25 mouse cellular contexts compared by ENCODE assay signal in genomic region chr13:95569326-95569725, GRCm38 (mm10). TPM values are rescaled to one million over a fixed set of nuclear protein-coding genes. Genes with fewer than 3 reads are reported as not detected.
DNase-seq lines count a peak whose midpoint lies in the region; ATAC-seq and TF ChIP-seq lines count a peak whose summit lies in the region.
"Had no signal": no experiment of that assay in that cellular context is flagged by ENCODE, and none has a peak within 500 bp of the region (broad histone marks: within the 10 kb centered on the region; RNA-seq: fewer than 3 reads in every experiment).

No protein-coding gene starts in this region.

- TF ChIP-seq CTCF in midbrain, postnatal 0 days (IDR thresholded peaks at IDR 0.05), result no peak
- TF ChIP-seq CTCF in intestine, postnatal 0 days (IDR thresholded peaks at IDR 0.05; ENCODE audit: low read depth), result no peak

- H3K4me2 ChIP-seq in midbrain, embryonic 11.5 days, result no peak overlapping the region
- H3K4me2 ChIP-seq in midbrain, postnatal 0 days (ENCODE audit: low read depth, low read length, poor library complexity, severe bottlenecking), result no peak overlapping the region
- no peak overlapping the region for H3K4me2 ChIP-seq in intestine, postnatal 0 days (replicated peaks; ENCODE audit: low read depth)
- H3K4me2 ChIP-seq: embryonic facial prominence, embryonic 12.5 days; forebrain, embryonic 13.5 days; forebrain, embryonic 15.5 days had no signal

- H3K9ac ChIP-seq in midbrain, embryonic 11.5 days (ENCODE audit: low read length), result no peak overlapping the region
- H3K9ac ChIP-seq in midbrain, postnatal 0 days (replicated peaks; ENCODE audit: low read length, poor library complexity, severe bottlenecking), result no peak overlapping the region
- H3K9ac ChIP-seq in intestine, postnatal 0 days (ENCODE audit: low read depth, low read length), result no peak overlapping the region
- H3K9ac ChIP-seq: embryonic facial prominence, embryonic 12.5 days; forebrain, embryonic 13.5 days; forebrain, embryonic 15.5 days; forebrain, postnatal 0 days had no signal

- no peaks in the 10 kb centered on the region for H3K27me3 ChIP-seq in midbrain, embryonic 11.5 days (ENCODE audit: control insufficient read depth, insufficient read depth, low read length)
- H3K27me3 ChIP-seq in midbrain, postnatal 0 days (ENCODE audit: insufficient read depth, low read length), result no peaks in the 10 kb centered on the region
- H3K27me3 ChIP-seq in intestine, postnatal 0 days (replicated peaks; ENCODE audit: control insufficient read depth, insufficient read depth, low read length), result no peaks in the 10 kb centered on the region
- H3K27me3 ChIP-seq: CH12.LX; embryonic facial prominence, embryonic 12.5 days; forebrain, embryonic 13.5 days; forebrain, embryonic 15.5 days; Patski had no signal

- intact Hi-C loops in left cerebral cortex, postnatal 14 days (cut with DNase I), result no loop called here

- H3K9me3 ChIP-seq in midbrain, embryonic 11.5 days (ENCODE audit: control insufficient read depth, low read length), result no peaks in the 10 kb centered on the region
- H3K9me3 ChIP-seq in midbrain, postnatal 0 days (ENCODE audit: low read length), result no peaks in the 10 kb centered on the region
- no peaks in the 10 kb centered on the region for H3K9me3 ChIP-seq in intestine, postnatal 0 days (ENCODE audit: control insufficient read depth)
- H3K9me3 ChIP-seq: embryonic facial prominence, embryonic 12.5 days; forebrain, embryonic 13.5 days; forebrain, embryonic 15.5 days had no signal

- no peak overlapping the region for H3K4me3 ChIP-seq in midbrain, embryonic 11.5 days (ENCODE audit: low read depth, low read length)
- H3K4me3 ChIP-seq in midbrain, postnatal 0 days (ENCODE audit: low read depth, low read length), result no peak overlapping the region
- no peak overlapping the region for H3K4me3 ChIP-seq in intestine, postnatal 0 days (ENCODE audit: low read depth, low read length)
- H3K4me3 ChIP-seq: embryonic facial prominence, embryonic 10.5 days; embryonic facial prominence, embryonic 12.5 days; forebrain, embryonic 13.5 days; forebrain, embryonic 15.5 days had no signal

- peak; percentile 78 for DNase-seq in midbrain, embryonic 11.5 days (ENCODE audit: low spot score, missing footprints)
- no peak for DNase-seq in midbrain, postnatal 0 days (ENCODE audit: low spot score)
- peak; percentile 82 for DNase-seq in ES-CJ7 (ENCODE audit: low read depth, low spot score)
- DNase-seq in ZHBTc4 (ENCODE audit: low read depth, low spot score), result peak; percentile 88
- no peak for DNase-seq in left cerebral cortex, postnatal 14 days (ENCODE audit: low spot score in 2 of 2)
- DNase-seq: adrenal gland, adult 8-10 months; adrenal gland, postnatal 14 days; adrenal gland, postnatal 36 days; cerebellum, adult 11-12 months; cerebellum, adult 2 months; cerebellum, adult 9-10 months; cerebellum, postnatal 10 days; cerebellum, postnatal 25 days; forebrain, postnatal 0 days had no signal

- no peaks in the 10 kb centered on the region for H3K36me3 ChIP-seq in midbrain, embryonic 11.5 days (ENCODE audit: control insufficient read depth, insufficient read depth, low read length)
- no peaks in the 10 kb centered on the region for H3K36me3 ChIP-seq in midbrain, postnatal 0 days (ENCODE audit: insufficient read depth, low read length)
- H3K36me3 ChIP-seq in intestine, postnatal 0 days (ENCODE audit: control insufficient read depth, insufficient read depth), result no peaks in the 10 kb centered on the region
- H3K36me3 ChIP-seq: embryonic facial prominence, embryonic 10.5 days; embryonic facial prominence, embryonic 12.5 days; forebrain, embryonic 15.5 days; G1E had no signal

- H3K27ac ChIP-seq in midbrain, embryonic 11.5 days (ENCODE audit: low read depth, low read length), result no peak overlapping the region
- no peak overlapping the region for H3K27ac ChIP-seq in midbrain, postnatal 0 days (ENCODE audit: low read depth, low read length)
- H3K27ac ChIP-seq in intestine, postnatal 0 days (ENCODE audit: low read depth, low read length), result no peak overlapping the region
- H3K27ac ChIP-seq: embryonic facial prominence, embryonic 10.5 days; embryonic facial prominence, embryonic 12.5 days; forebrain, embryonic 13.5 days; forebrain, embryonic 15.5 days had no signal

- H3K4me1 ChIP-seq in midbrain, embryonic 11.5 days (ENCODE audit: control insufficient read depth, insufficient read depth, low read length), result no peaks in the 10 kb centered on the region
- H3K4me1 ChIP-seq in midbrain, postnatal 0 days (ENCODE audit: insufficient read depth, low read length), result no peaks in the 10 kb centered on the region
- no peaks in the 10 kb centered on the region for H3K4me1 ChIP-seq in intestine, postnatal 0 days (replicated peaks; ENCODE audit: control insufficient read depth, insufficient read depth, low read length)
- H3K4me1 ChIP-seq: embryonic facial prominence, embryonic 10.5 days; embryonic facial prominence, embryonic 12.5 days; forebrain, embryonic 13.5 days; forebrain, embryonic 15.5 days had no signal

- no peak for ATAC-seq in midbrain, embryonic 11.5 days (ENCODE audit: low FRiP score)
- no peak for ATAC-seq in midbrain, postnatal 0 days (ENCODE audit: low FRiP score)
- ATAC-seq in intestine, postnatal 0 days, result no peak
- ATAC-seq: activated CD4-positive, CD25-positive, alpha-beta regulatory T cell, adult 4 months; forebrain, embryonic 13.5 days; forebrain, embryonic 15.5 days; forebrain, postnatal 0 days; Patski had no signal

RNA-seq across cellular contexts. Expression of gene F2rl1, which starts 44.3 kb away (rescaled TPM):
- 0.23 and 0.49 TPM in 2 replicates for polyA plus RNA-seq in midbrain, embryonic 11.5 days (2014; fragmentation: Nextera tagmentation; extraction: Ambion mirVana)
- 0.16 and 0.19 TPM in 2 replicates for total RNA-seq in midbrain, postnatal 0 days (2014; rRNA removed)
- 0.21 TPM in 1 of 2 replicates, not detected in the other for polyA plus RNA-seq in midbrain, postnatal 0 days (2015; fragmentation: Nextera tagmentation; extraction: Ambion mirVana)
- total RNA-seq in left cerebral cortex, postnatal 14 days (2021), result under 1 TPM; 0.27 to 0.46 TPM
- 32.6 and 36.4 TPM in 2 replicates for polyA plus RNA-seq in intestine, postnatal 0 days (2015; fragmentation: Nextera tagmentation; extraction: Ambion mirVana)
- total RNA-seq: CH12.LX had no signal
- polyA plus RNA-seq: C2C12; forebrain, embryonic 11.5 days; G1E had no signal

RNA-seq across cellular contexts. Expression of gene F2r, which starts 49.0 kb away (rescaled TPM):
- polyA plus RNA-seq in midbrain, embryonic 11.5 days (2014; fragmentation: Nextera tagmentation; extraction: Ambion mirVana), result 129 and 143 TPM in 2 replicates
- 36.3 and 48.3 TPM in 2 replicates for total RNA-seq in midbrain, postnatal 0 days (2014; rRNA removed)
- 27.3 and 28.8 TPM in 2 replicates for polyA plus RNA-seq in midbrain, postnatal 0 days (2015; fragmentation: Nextera tagmentation; extraction: Ambion mirVana)
- total RNA-seq in left cerebral cortex, postnatal 14 days (2021), result 1 to 10 TPM; 5.8 to 6.7 TPM
- 19.4 and 20.2 TPM in 2 replicates for polyA plus RNA-seq in intestine, postnatal 0 days (2015; fragmentation: Nextera tagmentation; extraction: Ambion mirVana)
- total RNA-seq: G1E had no signal

Comparison
In these comparisons a context has a peak if more than half of its experiments do, and no peak if none do; other contexts are left out.
1. DNase-seq: peak in midbrain, embryonic 11.5 days (single experiment), ES-CJ7 (single experiment) and ZHBTc4 (single experiment); none in midbrain, postnatal 0 days (single experiment) and left cerebral cortex, postnatal 14 days (0 of 2).
2. RNA of gene F2rl1, which starts 44.3 kb away (polyA plus RNA-seq): 32.6 to 36.4 TPM in intestine, postnatal 0 days; 0.23 to 0.49 TPM in midbrain, embryonic 11.5 days and 0.21 TPM in midbrain, postnatal 0 days; every median in the first group is over 10 times any median in the second.